Mouse (Mus musculus): ENCODE results near the gene Gjb5.

GRCm38 (mm10) chr4:127345000-127345399 is 13.0 kb downstream of the Gjb5 start:
- no peak for TF ChIP-seq POLR2A (IDR thresholded peaks at IDR 0.05; ENCODE audit: low read depth, low read length)
- TF ChIP-seq CTCF (IDR thresholded peaks at IDR 0.05; ENCODE audit: extremely low read depth, insufficient read length, insufficient replicate concordance, low read depth, low read length): no peak

All from small intestine, adult 2 months (tissue).